17 mouse cellular contexts compared by ENCODE assay signal in the genomic region with DNA sequence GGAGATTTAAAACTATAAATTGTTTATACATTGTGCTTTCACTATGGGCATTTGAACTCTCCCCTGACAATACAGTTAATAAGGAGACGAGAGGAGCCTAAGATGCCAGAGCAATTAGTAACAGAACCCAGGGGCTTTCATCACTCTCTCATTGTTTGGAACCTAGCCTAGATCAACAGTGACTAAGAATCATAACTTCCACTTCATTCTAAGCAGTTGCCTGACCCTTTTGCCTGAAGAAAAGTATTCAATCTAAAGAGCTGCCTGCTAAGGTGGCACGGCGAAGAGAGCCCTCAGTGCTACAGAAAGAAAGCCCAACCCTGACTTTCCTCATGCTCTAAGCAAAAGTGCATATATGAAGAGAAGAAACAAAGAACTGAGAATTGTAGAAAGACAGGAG. TPM values are rescaled to one million over a fixed set of nuclear protein-coding genes. Genes with fewer than 3 reads are reported as not detected.
A peak's percentile ranks its signal among the peaks of the same experiment; 100 is the strongest.
DNase-seq lines count a peak whose midpoint lies in the region; ATAC-seq and TF ChIP-seq lines count a peak whose summit lies in the region.
"Had no signal": no experiment of that assay in that cellular context is flagged by ENCODE, and none has a peak within 500 bp of the region (broad histone marks: within the 10 kb centered on the region; RNA-seq: fewer than 3 reads in every experiment).

No protein-coding gene starts in this region.

- H3K27ac ChIP-seq in lung, embryonic 15.5 days, result peak overlapping the region; percentile 39; the same call in 1 of the 2 replicates
- peak overlapping the region; percentile 58 for H3K27ac ChIP-seq in embryonic fibroblast, embryonic 13.5 days (ENCODE audit: insufficient read depth, low read length)
- no peak overlapping the region for H3K27ac ChIP-seq in intestine, embryonic 16.5 days (ENCODE audit: low read length)
- H3K27ac ChIP-seq: gastrocnemius, adult 2 months; limb, embryonic 13.5 days; macrophage had no signal

- H3K27me3 ChIP-seq in lung, embryonic 15.5 days, result no peaks in the 10 kb centered on the region
- no peaks in the 10 kb centered on the region for H3K27me3 ChIP-seq in intestine, embryonic 16.5 days (replicated peaks; ENCODE audit: control insufficient read depth, insufficient read depth, low read length)
- H3K27me3 ChIP-seq: limb, embryonic 13.5 days had no signal

- no peak overlapping the region for H3K9ac ChIP-seq in lung, embryonic 15.5 days
- H3K9ac ChIP-seq in intestine, embryonic 16.5 days (ENCODE audit: low read depth, low read length), result no peak overlapping the region
- H3K9ac ChIP-seq: limb, embryonic 13.5 days had no signal

- 24% methylated on average over 3 of the region's 3 CpGs for WGBS in lung, embryonic 15.5 days
- 43% methylated on average over 3 of the region's 3 CpGs for WGBS in intestine, embryonic 16.5 days

- no peaks in the 10 kb centered on the region for H3K4me1 ChIP-seq in lung, embryonic 15.5 days
- peaks cover 7% of the 10 kb centered on the region for H3K4me1 ChIP-seq in embryonic fibroblast, embryonic 13.5 days (ENCODE audit: control insufficient read depth, insufficient read depth, low read length)
- no peaks in the 10 kb centered on the region for H3K4me1 ChIP-seq in intestine, embryonic 16.5 days (ENCODE audit: control insufficient read depth, insufficient read depth, low read length)

- TF ChIP-seq POLR2A in embryonic fibroblast, embryonic 13.5 days (IDR thresholded peaks at IDR 0.05; ENCODE audit: low read depth, low read length), result no peak

- intact Hi-C loops in heart, postnatal 14 days (cut with DNase I), result no loop called here

- no peaks in the 10 kb centered on the region for H3K36me3 ChIP-seq in lung, embryonic 15.5 days
- H3K36me3 ChIP-seq in intestine, embryonic 16.5 days (ENCODE audit: control insufficient read depth, insufficient read depth, low read length), result no peaks in the 10 kb centered on the region
- H3K36me3 ChIP-seq: limb, embryonic 13.5 days had no signal

- peak; percentile 37 for DNase-seq in heart, adult 8-10 months (ENCODE audit: low spot score)
- no peak for DNase-seq in heart, postnatal 14 days
- no peak for DNase-seq in lung, postnatal 14 days
- peak; percentile 25 for DNase-seq in retina, postnatal 1 day
- DNase-seq in left cerebral cortex, adult 11 months (ENCODE audit: low spot score), result no peak
- DNase-seq: adrenal gland, adult 8-10 months; cerebellum, postnatal 14 days; gastrocnemius, adult 2 months; kidney, postnatal 14 days; midbrain, embryonic 14.5 days had no signal

- peak; percentile 57; the same call in 1 of the 2 replicates for ATAC-seq in lung, embryonic 15.5 days (ENCODE audit: borderline replicate concordance, extremely low read depth, low FRiP score, low TSS enrichment)
- ATAC-seq in intestine, embryonic 16.5 days, result no peak
- ATAC-seq: forebrain, embryonic 16.5 days had no signal

- H3K4me2 ChIP-seq in lung, embryonic 15.5 days, result no peak overlapping the region
- H3K4me2 ChIP-seq in intestine, embryonic 16.5 days (ENCODE audit: low read depth, low read length), result no peak overlapping the region
- H3K4me2 ChIP-seq: limb, embryonic 13.5 days had no signal

- no peaks in the 10 kb centered on the region for H3K9me3 ChIP-seq in lung, embryonic 15.5 days
- no peaks in the 10 kb centered on the region for H3K9me3 ChIP-seq in intestine, embryonic 16.5 days (ENCODE audit: control insufficient read depth, low read length)
- H3K9me3 ChIP-seq: limb, embryonic 13.5 days had no signal

- TF ChIP-seq CTCF in embryonic fibroblast, embryonic 13.5 days (IDR thresholded peaks at IDR 0.05; ENCODE audit: borderline replicate concordance, insufficient read depth, low read length), result no peak

- H3K4me3 ChIP-seq in lung, embryonic 15.5 days, result no peak overlapping the region
- H3K4me3 ChIP-seq in embryonic fibroblast, embryonic 13.5 days (ENCODE audit: insufficient read depth, low read length), result no peak overlapping the region
- H3K4me3 ChIP-seq in intestine, embryonic 16.5 days (ENCODE audit: low read length), result no peak overlapping the region
- H3K4me3 ChIP-seq: gastrocnemius, adult 2 months; limb, embryonic 13.5 days had no signal

RNA-seq across cellular contexts. Expression of a gene that starts 19.2 kb away (rescaled TPM):
- 10 to 100 TPM; 15.0 to 25.1 (median 24.3) TPM for total RNA-seq in heart, adult 8-10 months (2022)
- total RNA-seq in heart, postnatal 14 days (2021), result 10 to 100 TPM; 15.3 to 18.1 TPM
- polyA plus RNA-seq in lung, embryonic 15.5 days (2015; fragmentation: Nextera tagmentation; extraction: Ambion mirVana), result 14.1 and 18.6 TPM in 2 replicates
- polyA plus RNA-seq in embryonic fibroblast, embryonic 13.5 days (2011; ENCODE audit: insufficient read length, low read depth, missing spikeins), result 79.5 and 103 TPM in 2 replicates
- polyA plus RNA-seq in intestine, embryonic 16.5 days (2015; fragmentation: Nextera tagmentation; extraction: Ambion mirVana), result 11.2 and 12.5 TPM in 2 replicates
- total RNA-seq: hematopoietic stem cell, adult 5-6 weeks had no signal
- polyA plus RNA-seq: macrophage had no signal

Comparison
In these comparisons a context has a peak if more than half of its experiments do, and no peak if none do; other contexts are left out.
1. DNase-seq: peak in heart, adult 8-10 months (single experiment) and retina, postnatal 1 day (single experiment); none in heart, postnatal 14 days (0 of 2), lung, postnatal 14 days (single experiment) and left cerebral cortex, adult 11 months (single experiment).